Mouse (Mus musculus): Measurements from ENCODE around the gene Cd209g. TPM values are rescaled to one million over a fixed set of nuclear protein-coding genes. Genes with fewer than 3 reads are reported as not detected.
A peak's percentile ranks its signal among the peaks of the same experiment; 100 is the strongest.
"Not testable (repeated sequence)": the region's sequence is repeated elsewhere in the genome, so short reads cannot be mapped to it uniquely, and the experiment has no call there.

The Cd209g gene
- 1 to 10 TPM in 1 of 2 experiments, under 1 TPM in 1; 0.26 to 1.3 TPM for total RNA-seq (2021)
- long read RNA-seq, experiment 1, partial matches to known transcripts: 0 of 1 reads
- long read RNA-seq, experiment 1, other reads (novel, unspliced or antisense): 0 of 1 reads
- long read RNA-seq, experiment 2, partial matches to known transcripts: 0 of 1 reads
- long read RNA-seq, experiment 2, other reads (novel, unspliced or antisense): 0 of 1 reads

DNA sequence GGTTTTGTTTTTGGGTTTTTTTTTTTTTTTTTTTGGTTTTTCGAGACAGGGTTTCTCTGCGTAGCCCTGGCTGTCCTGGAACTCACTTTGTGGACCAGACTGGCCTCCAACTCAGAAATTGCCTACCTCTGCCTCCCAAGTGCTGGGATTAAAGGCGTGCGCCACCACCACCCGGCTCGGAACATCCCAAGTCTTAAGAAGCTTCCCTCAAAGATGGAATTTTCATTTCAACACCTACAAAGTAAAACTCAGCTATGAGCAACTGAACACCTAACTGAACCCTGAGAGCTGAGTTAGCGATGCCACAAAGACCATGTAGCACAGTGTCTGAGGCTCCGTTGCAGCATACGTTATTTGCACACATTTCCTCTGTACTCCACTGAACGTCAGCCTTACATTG, at the start of gene Cd209g:
Gene Cd209g (plus strand): TSS at position 301 of the 400 bp plus-strand sequence.
- no peak for DNase-seq

GRCm38 (mm10) chr8:4087180-4087722, 46.6 kb upstream of the Cd209g start:
- DNase-seq: not testable (repeated sequence)

GRCm38 (mm10) chr8:4088514-4088913, 45.4 kb upstream of the Cd209g start:
- DNase-seq: not testable (repeated sequence)

DNA sequence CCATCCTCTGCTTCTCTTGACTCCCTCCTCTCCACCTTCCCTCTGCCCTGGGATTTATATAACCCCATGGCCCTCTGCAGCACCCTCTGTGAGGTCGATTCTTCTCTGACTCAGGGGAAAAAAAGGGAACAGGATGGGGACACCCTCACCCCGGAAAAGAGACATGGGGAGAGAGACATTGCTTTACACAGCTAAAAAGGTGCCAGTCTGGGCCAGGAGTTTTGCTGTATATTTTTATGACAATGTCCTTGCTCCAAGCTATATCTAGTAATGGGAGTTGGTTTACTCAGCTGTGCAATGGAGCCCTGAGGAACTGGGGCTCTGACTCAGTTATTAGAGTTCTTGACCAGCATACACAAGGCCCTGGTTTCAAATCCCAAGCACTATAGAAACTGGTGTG, 28.2 kb upstream of the Cd209g start, which contains the start of gene Cd209f:
Gene Cd209f (minus strand): TSS at position 101 of the 400 bp plus-strand sequence.
- DNase-seq: not testable (repeated sequence)

DNA sequence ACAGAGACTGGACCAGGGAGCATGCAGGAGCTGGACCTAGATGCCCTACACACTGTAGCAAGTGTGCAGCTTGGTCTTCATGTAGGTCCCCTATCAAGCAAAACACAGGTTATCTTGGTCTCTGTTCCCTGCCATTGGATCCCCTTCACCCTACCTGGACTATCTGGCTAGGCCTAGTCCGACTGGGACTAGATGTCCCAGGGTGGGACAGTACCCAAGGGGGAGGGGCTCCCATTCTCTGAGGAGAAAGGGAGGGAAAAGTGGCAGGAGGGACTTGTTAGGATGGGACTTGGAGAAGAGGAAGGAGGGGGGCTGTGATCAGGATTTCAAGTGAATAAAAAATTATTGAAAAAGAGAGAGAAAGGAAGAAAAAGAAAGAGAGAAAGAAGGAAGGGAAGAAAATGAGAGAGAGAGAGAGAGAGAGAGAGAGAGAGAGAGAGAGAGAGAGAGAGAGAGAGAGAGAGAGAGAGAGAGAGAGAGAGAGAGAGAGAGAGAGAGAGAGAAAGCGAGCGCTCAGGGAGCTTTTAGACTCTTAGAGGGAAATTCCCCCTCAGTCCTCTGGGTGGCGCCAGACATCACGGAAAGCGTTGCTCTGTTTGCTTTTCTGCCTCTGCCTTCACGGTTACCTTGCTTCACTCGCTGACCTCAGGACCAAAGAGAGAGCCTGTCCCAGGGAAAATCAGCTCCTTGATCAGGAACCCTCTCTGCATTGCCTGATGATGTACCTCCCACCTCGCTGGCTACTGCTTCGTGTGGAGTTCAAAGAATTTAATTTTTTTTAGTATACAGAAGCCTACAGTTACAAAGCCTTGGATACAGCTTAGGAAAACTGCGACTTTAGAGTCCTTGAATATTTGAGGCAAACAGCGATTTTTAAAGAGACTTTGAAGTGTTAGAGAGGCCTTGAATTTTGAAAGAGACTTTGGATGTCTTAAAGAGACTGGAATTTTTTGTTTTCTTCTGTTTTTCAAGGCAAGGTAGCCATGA, 6.1 kb downstream of the Cd209g start:
- DNase-seq: peak; percentile 16

DNA sequence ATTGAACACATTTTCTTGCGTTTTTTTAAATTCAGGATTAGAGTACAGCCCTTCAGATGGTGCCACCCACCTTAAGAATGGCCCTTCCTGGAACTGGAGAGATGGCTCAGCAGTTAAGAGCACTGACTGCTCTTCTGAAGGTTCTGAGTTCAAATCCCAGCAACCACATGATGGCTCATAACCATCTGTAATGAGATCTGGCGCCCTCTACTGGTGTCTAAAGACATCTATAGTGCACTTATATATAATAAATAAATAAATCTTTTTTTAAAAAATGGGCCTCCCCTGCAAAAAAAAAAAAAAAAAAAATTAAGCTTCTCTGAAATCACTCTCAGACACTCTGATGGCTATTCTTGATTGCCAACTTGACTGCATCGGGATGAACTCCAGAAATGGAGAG, 7.8 kb downstream of the Cd209g start:
- no peak for DNase-seq

- no peak for DNase-seq
Measured at GRCm38 (mm10) chr8:4147272-4147671, 13.4 kb downstream of the Cd209g start.

DNA sequence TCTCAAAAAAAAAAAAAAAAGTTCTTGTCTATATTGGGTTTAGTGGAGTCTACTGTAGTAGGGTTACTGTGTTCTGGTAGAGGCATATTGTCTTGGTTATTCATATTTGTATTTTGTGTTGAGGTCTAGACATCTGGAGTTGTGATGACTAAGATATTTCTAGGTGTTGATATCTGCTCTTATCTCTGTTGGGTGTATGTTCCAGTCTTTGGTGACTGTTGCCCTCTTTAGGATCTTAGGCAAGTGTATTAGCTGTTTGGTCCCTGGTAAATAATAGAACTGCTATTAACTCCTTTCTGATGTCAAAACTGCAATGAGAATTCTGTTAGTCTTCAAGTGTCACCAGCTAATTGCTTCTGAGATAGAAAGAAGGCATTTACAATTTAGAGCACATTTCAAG, 21.0 kb downstream of the Cd209g start:
- DNase-seq: no peak

- DNase-seq: no peak
Measured at GRCm38 (mm10) chr8:4162786-4163185, 28.9 kb downstream of the Cd209g start.

DNA sequence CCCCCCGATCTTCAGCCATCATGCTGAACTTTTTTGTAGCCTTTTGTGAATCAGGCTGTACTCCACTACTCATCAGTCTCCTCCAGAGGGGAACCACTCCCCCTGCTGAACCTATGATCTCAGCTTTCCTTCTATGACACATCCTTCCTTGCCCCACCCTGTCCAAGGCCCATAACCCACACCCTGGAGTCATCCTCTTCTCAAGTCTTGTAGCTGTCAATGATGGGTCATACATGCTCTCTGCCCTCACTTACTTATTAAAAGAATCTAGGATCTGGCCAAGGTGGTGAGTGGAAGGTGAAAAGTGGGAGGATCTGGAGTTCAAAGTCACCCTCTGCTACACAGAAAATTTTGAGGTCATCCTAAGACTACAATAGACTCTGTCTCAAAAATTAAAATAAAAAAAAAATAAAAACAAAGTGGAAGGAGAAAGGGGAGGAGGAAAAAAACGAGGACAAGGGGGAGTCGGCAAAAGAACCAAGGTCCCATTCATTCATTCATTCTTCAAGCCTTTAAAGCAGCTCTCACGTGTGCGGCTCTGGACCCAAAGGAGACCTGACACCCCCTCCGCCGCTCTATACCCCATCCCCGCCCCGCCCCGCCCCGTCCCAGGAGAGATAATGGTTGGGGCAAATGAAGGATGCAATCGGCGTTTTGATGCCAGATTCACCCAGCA, 31.4 kb downstream of the Cd209g start:
- DNase-seq: no peak

DNA sequence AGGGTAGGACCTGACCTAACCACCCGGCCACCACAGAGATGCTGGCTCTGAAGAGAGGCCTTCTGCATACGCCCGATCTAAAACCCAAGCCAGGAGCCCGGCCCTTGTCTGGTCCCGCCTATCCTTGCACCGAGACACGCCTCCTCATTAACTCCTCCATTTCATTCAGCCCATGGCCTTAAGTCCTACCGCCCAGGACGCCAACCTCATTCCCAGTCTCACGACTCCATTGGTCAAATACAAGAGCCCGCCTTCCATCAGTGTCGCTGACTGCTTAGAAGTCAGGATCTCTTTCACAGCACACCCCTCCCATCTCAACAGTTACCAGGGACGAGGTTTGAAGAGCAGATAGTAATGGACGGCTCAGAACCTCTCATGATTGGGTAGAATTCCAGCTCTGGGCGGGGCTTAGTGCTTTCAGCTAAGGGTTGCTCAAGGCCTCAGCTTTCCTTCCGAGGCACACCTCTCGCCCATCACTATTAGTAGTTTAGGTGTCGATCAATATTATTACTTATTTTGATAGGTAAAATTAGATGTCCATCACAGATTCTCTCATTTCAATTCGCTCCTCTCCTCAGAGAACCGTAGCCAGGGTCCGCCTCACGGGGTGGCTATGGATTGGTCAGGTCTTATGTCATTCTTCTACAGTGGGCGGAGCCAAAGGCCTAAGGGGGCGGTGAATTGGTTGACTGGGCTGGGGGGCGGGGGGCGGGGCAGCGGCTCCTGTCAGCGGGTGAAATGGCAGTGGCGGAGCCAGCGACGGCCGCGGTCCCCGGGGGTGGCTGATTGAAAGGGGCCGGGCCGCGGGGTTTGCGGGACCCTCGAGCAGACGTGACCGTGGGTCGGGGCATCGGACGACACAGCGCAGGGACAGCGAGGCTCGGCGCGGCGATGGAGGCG, 32.2 kb downstream of the Cd209g start, which contains the start of gene Evi5l:
Gene Evi5l (plus strand): TSS at position 716 of the 900 bp plus-strand sequence.
- DNase-seq: peak; percentile 99

- no peak for DNase-seq
Measured at GRCm38 (mm10) chr8:4166881-4167525, 33.1 kb downstream of the Cd209g start.

- DNase-seq: no peak
Measured at GRCm38 (mm10) chr8:4167918-4168317, 34.0 kb downstream of the Cd209g start.

DNA sequence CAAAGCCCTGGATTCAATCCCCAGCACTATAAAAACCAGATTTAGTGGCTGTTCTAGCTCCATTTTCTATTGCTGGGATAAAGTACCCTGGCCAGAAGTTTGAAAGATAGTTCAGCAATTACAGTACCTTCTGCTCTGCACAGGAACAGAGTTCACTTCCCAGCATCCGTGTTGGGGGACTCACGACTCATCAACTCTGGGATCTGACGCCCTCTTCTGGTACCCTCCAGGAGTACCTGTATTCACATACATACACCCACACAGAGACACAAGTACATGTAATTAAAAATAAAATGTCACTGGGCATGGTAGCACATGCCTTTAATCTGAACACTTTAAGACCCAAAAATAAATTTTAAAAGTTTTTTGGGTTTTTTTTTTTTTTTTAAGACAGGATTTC, 38.6 kb downstream of the Cd209g start:
- DNase-seq: no peak

- DNase-seq: no peak
Measured at GRCm38 (mm10) chr8:4174018-4174417, 40.1 kb downstream of the Cd209g start.

DNA sequence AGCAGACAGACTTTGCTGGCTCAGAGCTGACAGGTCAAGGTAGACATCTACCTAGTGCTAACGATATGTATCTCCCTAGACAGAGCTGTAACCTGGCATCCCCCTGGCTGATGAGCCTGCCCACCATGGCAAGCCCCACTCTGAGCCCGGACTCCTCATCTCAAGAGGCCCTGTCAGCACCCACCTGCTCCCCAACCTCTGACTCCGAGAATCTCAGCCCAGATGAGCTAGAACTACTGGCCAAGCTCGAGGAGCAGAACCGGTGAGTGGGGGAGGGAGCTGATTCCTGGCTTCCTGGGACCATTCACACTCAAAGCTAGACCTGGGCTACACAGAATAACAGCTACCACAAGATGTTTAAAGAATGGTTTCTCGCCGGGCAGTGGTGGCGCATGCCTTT, 49.5 kb downstream of the Cd209g start:
- DNase-seq: no peak

GRCm38 (mm10) chr8:4186151-4186550, 52.3 kb downstream of the Cd209g start:
- DNase-seq: no peak

Measured in gastrocnemius, postnatal 25 days (tissue).